Mouse (Mus musculus): Measurements from ENCODE around the gene Nelfb.
"Not testable (repeated sequence)": the region's sequence is repeated elsewhere in the genome, so short reads cannot be mapped to it uniquely, and the experiment has no call there.

The Nelfb gene
- long read RNA-seq, experiment 1, transcript Nelfb-201 (13 exons, 2,637 nt): major isoform, 23 of 33 reads
- long read RNA-seq, experiment 1, partial matches to known transcripts: 6 of 33 reads
- long read RNA-seq, experiment 1, other reads (novel, unspliced or antisense): 3 of 33 reads
- long read RNA-seq, experiment 2, transcript Nelfb-201 (13 exons, 2,637 nt): major isoform, 37 of 57 reads
- long read RNA-seq, experiment 2, partial matches to known transcripts: 8 of 57 reads
- long read RNA-seq, experiment 2, other reads (novel, unspliced or antisense): 8 of 57 reads

DNA sequence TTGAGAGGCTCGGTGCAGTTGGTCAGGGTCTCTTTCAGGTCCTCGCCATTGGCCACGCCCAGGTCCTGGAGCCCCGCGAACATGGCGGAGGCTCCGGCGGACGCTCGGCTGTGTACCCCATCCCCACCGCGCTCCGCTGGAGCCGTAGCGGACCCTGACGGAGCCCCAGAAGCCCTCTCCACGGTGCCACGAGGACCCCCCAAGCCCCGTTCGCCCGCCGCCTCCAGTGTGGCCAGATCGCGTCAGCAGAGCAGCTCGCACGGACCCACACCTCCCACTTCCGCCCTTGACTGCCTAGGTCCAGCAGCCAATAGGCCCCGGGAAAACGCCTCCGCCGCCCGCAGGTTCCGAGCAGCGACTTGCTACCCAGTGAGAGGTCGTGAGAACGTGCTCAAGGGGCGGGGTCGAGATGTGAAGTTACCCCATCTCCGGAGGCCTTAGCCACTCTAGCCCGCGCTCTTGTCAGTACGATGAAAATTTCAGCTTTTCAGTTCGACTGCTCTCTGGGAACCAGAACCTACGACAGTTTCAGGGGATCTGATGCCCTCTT, at the start of gene Nelfb:
Nelfb (minus strand) TSS at position 369 of the 550 bp plus-strand sequence.
- intact Hi-C loops (cut with DNase I): no loop called here

DNA sequence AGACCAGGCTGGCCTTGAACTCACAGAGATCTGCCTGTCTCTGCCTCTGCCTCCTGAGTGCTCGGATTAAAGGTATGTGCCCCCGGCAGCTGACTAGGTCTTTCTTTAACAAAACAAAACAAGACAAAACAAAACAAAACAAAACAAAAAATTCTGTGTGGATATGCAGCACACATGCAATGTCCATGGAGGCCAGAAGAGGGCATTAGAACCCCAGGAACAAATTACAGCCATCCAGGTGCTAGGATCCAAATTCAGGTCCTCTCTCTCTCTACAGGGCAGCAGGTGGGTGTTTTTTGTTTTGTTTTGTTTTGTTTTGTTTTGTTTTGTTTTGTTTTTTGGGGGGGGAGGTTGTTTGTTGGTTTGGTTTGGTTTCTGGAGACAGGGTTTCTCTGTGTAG, 47.6 kb upstream of the Nelfb start:
- intact Hi-C loops (cut with DNase I): no loop called here

DNA sequence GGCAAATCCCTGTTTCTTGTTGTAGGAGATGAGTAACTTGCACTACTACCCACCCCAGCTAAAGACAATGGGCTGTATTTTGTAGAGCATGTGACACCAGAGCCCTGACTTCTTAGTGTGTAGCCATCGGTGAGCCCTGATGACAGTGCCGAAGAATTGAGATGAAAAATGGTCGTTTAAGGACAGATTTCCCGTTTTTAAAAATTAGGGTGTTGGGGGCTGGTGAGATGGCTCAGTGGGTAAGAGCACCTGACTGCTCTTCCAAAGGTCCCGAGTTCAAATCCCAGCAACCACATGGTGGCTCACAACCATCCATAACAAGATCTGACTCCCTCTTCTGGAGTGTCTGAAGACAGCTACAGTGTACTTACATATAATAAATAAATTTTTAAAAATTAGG, 46.0 kb upstream of the Nelfb start:
- intact Hi-C loops (cut with DNase I): not testable (repeated sequence)

DNA sequence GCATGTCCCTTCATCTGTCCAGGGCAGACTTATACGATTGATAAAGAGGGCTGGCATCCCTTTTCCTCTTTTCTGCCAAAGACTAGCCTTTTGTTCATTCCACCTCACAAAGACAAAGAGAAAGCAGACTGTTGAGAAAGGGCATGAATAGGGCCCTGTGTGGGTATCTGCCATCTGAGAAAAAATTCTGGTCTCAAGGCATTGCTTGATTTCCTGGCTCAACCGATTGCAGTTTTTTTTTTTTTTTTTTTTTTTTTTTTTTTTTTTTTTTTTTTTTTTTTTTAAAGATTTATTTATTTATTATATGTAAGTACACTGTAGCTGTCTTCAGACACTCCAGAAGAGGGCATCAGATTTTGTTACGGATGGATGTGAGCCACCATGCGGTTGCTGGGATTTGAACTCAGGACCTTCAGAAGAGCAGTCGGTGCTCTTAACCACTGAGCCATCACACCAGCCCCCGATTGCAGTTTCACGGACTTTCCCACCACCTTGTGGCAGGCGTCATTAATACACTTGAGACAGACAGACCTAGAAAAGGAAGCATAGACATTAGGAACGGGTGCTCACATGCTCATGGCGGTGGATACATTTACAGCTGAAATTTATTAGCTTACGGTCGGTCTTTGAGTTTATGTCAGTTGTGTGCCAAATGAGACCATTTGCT, 45.3 kb upstream of the Nelfb start:
- intact Hi-C loops (cut with DNase I): not testable (repeated sequence)

DNA sequence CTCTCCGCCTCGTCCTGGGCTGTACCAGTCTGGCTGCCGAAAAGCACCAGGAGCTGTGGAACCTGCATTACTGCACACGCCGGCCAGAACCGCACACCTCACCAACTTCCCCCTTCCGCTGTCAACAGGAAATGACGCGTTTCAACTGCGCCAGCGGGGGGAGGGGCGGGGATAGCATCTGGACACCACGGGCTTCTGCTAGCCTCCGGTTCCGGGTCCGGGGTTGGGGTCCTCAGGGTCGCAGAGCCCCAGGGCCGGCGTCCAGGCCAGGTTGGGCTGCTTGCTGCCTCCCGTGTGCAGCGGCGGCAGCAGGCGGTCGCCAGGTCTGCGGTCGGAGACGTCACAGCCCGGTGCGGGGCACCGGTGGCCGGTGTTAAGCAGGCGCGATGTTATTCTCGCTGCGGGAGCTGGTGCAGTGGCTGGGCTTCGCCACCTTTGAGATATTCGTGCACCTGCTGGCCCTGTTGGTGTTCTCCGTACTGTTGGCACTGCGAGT, 44.0 kb upstream of the Nelfb start, which contains the start of gene Tmem203:
Tmem203 (plus strand) TSS at position 156 of the 496 bp plus-strand sequence.
- intact Hi-C loops (cut with DNase I): no loop called here

DNA sequence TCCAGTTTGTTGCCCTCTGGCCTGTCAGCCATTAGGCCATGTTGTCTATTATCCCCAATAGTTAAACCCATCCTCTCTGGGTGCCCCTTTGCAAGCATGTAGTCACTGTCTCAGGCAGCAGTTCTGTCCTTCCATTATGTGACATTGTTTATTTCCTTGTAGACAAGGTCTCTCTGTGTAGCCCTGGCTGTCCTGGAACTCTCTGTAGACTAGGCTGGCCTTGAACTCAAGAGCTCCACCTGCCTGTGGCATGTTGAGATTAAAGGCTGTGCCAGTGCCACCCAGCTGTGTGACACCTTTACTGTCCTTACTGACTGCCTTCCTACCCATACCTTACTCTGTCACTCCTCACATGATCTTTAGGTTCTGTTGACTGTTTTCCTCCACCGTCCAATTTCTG, 41.0 kb upstream of the Nelfb start:
- intact Hi-C loops (cut with DNase I): no loop called here

DNA sequence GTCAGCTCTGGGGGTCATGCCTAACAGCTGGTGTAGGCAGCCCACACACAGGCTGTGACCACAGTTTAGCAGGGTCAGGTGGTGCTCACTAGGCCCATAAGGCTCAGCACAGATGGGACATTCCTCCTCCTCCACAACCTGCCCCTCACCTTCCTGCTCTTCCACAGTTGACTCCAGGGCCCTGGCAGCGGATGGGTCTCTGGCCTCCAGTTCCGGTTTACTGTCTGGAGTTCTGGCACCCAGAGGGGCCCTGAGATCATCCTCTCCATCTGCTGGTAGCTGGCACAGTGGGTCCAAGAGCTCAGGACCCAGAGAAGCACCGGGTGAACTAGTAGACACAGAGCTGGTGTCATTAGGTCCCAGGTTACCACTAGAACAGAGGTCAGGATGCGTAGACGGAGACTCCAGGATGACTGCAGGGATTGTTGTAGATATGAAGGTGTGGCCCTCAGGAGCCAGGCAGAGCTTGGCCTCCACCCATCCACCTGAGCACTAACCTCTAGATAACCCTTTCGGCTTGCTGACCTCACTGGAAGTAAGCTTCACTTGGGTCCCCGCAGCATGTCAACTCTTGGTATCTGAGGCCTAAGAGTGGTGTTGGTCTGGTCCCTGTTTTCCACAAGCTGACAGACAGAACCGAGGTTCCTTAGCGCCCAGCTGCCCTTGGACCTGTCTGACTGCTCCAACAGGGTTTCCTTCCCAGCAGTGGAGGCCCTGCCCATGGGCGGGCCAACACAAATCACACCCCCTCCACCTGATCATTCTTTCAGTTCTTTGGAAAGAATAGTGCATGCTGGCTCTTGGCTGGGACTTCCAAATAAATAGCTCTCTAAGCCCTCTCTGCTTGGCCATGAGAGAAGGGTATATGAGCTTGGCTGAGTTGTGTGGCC, 35.1 kb upstream of the Nelfb start, which contains the start of gene AL732309.1:
AL732309.1 (minus strand) TSS at position 681 of the 890 bp plus-strand sequence.
- intact Hi-C loops (cut with DNase I): no loop called here

DNA sequence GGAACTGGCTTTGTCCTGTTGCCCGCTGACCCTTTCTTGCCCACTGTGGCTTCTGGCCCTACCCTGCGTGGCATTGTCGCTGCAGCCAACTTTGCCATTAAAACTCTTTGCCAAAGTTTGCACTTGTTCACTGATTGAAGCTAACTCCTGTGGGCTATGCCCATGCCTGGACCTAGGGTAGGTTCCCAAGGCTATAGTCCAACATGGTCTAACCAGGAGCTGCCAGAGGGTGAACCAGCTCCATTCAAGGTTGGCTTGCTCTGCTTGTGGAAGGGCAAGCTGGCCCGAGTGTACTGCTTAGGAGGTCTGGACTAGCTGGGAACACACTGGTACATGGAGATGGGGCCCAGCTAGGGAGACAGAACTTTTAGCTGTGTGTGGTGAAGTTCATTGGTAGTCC, 32.9 kb upstream of the Nelfb start:
- intact Hi-C loops (cut with DNase I): no loop called here

DNA sequence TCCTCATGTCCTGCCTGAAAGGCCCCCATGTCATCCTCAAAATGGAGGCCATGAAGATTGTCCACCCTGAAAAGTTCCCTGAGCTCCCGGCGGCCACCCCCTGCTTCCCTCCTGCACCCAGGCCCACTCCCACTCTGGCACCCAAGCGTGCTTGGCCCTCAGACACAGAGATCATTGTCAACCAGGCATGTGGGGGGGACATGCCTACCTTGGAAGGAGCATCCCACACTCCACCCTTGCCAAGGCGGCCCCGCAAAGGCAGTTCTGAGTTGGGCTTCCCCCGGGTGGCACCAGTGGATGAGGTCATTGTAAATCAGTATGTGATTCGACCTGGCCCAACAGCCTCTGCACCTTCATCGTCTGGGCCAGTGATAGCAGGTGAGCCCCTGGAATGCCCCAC, 32.1 kb upstream of the Nelfb start:
- intact Hi-C loops (cut with DNase I): no loop called here

DNA sequence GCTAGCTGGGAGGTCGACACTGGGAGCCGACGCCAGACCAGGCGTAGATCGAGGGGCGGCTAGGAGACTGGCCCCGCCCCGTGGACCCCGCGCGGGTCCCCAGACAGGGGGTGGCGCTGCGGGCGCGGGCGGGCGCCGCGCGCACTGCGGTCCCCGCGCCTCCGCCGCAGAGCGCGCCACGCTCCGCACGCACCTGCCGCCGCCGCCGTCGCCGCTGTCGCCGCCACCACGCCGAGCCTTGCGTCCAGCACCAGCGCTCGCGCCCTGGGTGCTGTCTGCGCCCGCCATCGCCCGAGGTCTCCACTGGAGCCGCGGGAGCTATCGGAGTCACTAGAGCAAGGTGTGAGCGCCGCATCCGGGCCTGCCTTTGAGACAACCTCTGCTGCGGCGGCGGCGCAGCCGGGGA, 30.8 kb upstream of the Nelfb start, which contains the start of the genes Rnf208 and Cysrt1:
Rnf208 (plus strand) TSS at position 155 of the 406 bp plus-strand sequence.
Cysrt1 (minus strand) TSS at position 352 of the 406 bp plus-strand sequence.
- intact Hi-C loops (cut with DNase I): no loop called here

DNA sequence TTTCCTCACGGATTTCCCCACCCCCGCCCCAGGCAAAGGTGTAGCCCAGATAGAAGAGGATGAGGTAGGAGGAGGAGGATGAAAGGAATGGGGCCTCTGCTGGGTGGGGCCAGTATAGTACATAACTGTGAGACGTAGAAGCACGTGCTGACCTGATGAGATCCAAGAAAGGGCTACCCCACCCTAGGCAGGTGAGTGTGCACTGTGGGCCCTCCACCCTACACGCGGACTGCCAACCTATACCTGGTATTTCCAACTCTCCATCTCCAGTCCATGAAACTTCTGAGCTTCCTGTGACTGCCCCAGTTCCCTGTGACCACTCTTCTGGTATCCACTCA, 30.1 kb upstream of the Nelfb start:
- intact Hi-C loops (cut with DNase I): no loop called here

DNA sequence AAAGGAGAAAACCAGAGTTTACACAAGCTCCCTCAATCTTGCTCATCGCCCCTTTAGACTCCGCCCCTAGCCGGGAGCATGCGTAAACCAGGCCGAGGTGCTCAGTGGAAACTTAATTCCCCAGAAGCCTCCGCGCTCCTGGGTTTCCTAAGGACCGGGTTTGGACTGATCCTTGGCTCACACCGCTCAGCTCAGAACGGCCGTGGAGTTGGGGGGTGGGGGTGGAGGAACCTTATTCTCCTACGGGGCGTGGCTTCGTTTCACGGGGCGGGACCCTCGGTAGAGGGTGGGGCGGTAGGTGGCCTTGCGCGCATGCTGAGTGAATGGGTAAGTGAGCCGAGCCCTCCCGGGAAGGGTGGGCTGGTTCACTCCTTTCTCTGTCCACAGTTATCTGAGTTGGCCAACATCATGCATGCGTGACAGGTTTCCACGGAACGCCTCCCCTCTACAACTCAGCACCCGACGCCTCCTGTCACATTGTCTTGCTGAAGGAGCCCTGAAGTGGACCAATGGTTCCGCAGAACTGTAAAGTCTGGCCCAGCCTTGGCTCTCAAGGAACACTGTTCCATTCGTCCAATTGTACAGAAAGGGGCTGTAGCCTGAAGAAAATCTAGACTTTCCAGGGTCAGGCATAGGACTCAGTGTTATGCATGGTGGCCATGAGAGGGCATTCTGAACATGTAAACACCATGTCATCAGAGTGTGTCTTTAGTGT, 29.6 kb upstream of the Nelfb start:
- intact Hi-C loops (cut with DNase I): no loop called here

DNA sequence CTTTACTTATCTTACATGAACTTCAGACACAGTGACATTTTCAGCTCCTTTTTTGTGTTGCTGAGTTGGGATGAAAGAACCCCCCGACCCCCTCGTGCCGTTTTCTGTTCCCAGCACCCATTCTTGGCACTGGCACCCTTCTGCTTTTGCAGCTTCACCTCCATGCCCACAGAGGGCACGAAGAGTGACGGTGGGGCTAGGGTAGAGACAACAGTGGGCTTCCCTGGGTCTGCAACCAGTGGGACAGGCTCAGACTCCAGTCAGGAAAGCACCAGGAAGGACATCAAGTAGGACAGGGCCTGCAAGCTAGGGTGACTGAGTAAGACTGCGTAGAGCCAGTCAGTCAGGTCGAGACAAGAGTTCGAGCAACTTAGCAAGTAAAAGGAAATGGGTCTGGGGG, 29.0 kb upstream of the Nelfb start:
- intact Hi-C loops (cut with DNase I): no loop called here

DNA sequence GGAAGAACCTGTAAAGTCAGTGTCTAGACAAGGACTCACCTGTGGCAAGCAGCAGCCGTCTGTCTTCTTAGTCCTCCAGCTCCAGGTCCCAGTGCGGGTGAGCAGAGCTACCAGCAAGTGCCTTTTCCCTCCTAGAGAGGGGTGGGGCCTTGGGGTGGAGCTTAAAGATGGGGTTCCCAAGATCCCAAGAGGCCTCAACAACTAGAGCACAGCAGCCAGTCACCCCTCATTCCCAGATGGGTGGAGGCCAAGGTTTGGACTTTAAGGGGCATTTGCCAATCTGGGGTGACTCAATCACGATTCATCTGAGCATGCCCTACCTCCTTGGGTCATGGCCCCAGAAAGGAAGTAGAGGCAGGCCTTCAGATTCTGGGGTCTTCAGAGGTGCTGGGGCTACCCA, 28.5 kb upstream of the Nelfb start:
- intact Hi-C loops (cut with DNase I): no loop called here

DNA sequence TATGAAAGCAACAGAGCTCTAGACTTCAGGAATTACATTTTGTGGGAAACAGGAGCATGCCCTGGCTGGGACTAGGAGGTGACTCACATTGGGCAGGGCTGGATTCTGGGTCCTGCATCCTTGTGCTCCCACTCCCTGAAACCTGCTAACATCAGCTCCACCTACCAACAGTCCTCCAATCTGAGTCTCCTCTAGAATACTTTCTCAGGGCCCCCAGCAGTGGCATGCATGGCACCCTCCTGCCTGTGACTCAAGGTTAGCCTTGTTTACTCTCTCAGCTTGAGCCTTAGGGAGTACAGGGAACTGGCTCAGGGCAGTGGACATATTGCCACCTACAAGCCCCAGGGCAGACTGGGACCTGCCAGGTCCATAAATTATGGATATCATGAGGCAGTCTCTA, 26.8 kb upstream of the Nelfb start:
- intact Hi-C loops (cut with DNase I): no loop called here

DNA sequence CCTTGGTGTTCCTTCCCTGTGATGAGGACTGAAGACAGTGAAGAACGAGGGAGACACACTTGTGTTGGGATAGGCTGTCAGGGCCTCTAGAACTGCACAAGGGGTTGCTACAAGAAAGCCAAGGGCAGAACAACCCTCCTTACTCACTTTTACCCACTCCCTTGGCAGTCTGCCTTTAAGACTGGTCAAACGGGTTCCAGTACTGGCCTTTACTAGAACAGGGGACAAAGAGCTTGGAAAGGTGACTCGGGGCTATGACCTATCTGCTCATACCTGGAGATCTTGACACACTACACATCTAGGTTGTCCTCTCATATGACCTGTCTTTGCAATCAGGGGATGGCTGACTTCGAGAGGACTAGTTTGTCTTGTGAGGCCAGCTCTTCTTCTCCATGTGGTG, 26.2 kb upstream of the Nelfb start:
- intact Hi-C loops (cut with DNase I): no loop called here

DNA sequence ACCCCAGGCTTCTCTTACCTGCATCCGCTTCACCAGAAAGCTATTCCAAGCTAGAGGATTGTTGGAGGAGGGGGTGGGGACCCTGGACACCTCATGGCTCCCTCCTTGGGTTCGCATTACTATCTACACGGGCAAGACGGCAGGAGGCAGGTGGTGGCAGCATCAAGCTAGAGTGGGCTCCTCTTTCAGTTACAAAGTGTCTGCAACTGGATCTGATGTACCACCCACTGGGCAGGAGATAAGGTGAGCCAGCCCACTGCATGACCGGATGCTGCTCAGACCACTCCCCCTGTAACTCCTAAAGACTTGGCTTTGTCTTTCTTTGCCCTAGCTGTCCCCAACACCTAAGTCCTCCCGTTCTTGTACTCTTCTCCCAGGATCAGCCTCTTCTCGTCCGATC, 25.3 kb upstream of the Nelfb start, which contains the start of gene Rnf224:
Rnf224 (minus strand) TSS at position 174 of the 400 bp plus-strand sequence.
- intact Hi-C loops (cut with DNase I): no loop called here

DNA sequence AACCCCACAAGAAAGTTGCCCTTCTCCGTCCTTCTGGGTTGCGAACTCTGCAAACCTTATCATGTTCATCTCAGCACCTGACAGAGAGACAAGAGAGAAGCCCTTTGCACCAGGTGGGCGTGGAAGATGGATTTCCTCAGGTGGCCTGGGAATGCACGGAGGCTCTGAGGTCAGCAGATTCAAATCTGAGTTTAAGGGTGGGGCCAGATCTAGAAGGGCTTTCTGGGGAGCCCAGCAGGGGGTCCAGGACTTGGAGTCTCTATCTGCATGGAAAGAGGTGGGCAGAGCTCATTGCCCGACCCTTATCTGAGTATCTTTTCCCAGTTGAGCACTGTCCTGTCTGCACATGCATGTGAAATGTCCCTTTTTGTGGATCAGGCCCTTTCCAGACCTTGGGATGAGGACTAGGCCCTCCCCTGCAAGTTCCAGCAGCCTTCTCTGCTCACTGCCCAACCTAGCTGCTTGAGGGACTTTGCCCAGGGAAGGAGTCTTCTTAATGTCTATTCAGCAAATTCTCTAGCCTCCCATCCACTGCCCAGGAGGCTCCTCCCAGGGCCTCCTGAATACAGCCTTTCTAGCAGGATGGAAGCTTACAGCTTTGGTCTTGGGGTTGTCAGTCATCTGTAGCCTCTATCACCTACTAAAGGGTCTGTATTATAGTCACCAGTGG, 23.4 kb upstream of the Nelfb start:
- intact Hi-C loops (cut with DNase I): no loop called here

DNA sequence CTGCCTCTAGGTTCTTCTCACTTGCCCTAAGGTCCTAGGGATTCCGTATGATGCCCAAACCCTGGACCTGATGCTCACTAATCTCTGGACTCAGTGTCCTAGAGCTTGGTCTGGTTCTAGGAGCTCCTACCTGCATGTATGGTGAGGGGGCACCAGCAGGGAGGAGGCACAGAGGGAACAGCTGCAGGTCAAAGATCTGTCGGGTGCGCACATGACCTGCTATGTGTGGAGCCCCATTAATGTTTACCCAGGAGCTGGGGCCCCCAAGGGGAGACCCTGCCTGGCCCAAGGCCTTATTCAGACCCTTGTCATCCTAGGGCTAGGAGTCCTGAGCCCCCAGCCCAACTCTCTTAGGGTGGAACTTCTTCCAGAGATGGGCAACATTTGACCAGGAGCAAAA, 22.8 kb upstream of the Nelfb start, which contains the start of gene Slc34a3:
Slc34a3 (minus strand) TSS at position 315 of the 400 bp plus-strand sequence.
- intact Hi-C loops (cut with DNase I): no loop called here

DNA sequence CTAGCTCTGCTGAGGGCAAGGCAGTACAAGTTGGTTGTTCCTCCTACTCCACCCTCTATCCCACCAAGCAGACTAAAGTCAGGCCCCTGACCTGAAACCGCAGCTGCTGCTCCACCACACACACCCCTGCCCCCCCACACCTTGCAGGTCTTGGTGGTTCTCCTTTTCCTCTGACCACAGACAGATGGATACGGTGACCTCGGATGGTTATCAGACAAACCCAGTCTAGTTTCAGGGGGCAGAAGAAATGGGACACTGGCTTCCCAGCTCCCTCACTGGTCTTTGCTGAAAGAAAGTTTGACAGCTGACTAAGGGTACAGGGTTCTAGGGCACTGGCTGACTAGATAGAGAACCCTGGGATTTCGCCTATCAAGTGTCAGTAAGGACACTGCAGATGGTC, 22.1 kb upstream of the Nelfb start:
- intact Hi-C loops (cut with DNase I): no loop called here
